Mouse (Mus musculus): ENCODE measurements at regions not wholly inside any gene's neighbourhood (a gene's known extent, or its start where the extent isn't known, plus 50 kb on each side); places are given as distances from the start of the nearest gene placed in this dataset.
"Not testable (repeated sequence)": the region's sequence is repeated elsewhere in the genome, so short reads cannot be mapped to it uniquely, and the experiment has no call there.

GRCm38 (mm10) chr15:32749971-32750370, 505.4 kb downstream of the Sema5a start:
- H3K27ac ChIP-seq (ENCODE audit: insufficient read depth, low read length) = no peak overlapping the region
- H3K36me3 ChIP-seq (ENCODE audit: control insufficient read depth, insufficient read depth, low read length, poor library complexity, severe bottlenecking) = no peaks in the 10 kb centered on the region
- no peak overlapping the region for H3K9ac ChIP-seq (ENCODE audit: low read depth, poor library complexity, severe bottlenecking)
- H3K27me3 ChIP-seq (ENCODE audit: control insufficient read depth, insufficient read depth, low read length, poor library complexity, severe bottlenecking) = no peaks in the 10 kb centered on the region
- TF ChIP-seq CTCF (IDR thresholded peaks at IDR 0.05; ENCODE audit: low read depth, low read length) (no peak), POLR2A (IDR thresholded peaks at IDR 0.05; ENCODE audit: insufficient read depth, low read length) (no peak), EP300 (IDR thresholded peaks at IDR 0.05; ENCODE audit: insufficient read depth, low read depth, low read length) (no peak)
- no peaks in the 10 kb centered on the region for H3K4me1 ChIP-seq (ENCODE audit: control insufficient read depth, insufficient read depth, low read length)
- H3K9me3 ChIP-seq (replicated peaks; ENCODE audit: control insufficient read depth, insufficient read depth, low read length, poor library complexity, severe bottlenecking) = no peaks in the 10 kb centered on the region
- no peak overlapping the region for H3K4me3 ChIP-seq (ENCODE audit: low read depth, low read length)

GRCm38 (mm10) chr15:32751991-32752390, 507.4 kb downstream of the Sema5a start:
- Histone ChIP-seq H3K27me3 (ENCODE audit: control insufficient read depth, insufficient read depth, low read length, poor library complexity, severe bottlenecking) (no peaks in the 10 kb centered on the region), H3K9ac (ENCODE audit: low read depth, poor library complexity, severe bottlenecking) (no peak overlapping the region), H3K9me3 (replicated peaks; ENCODE audit: control insufficient read depth, insufficient read depth, low read length, poor library complexity, severe bottlenecking) (no peaks in the 10 kb centered on the region), H3K27ac (ENCODE audit: insufficient read depth, low read length) (no peak overlapping the region), H3K4me1 (ENCODE audit: control insufficient read depth, insufficient read depth, low read length) (no peaks in the 10 kb centered on the region), H3K4me3 (ENCODE audit: low read depth, low read length) (no peak overlapping the region), H3K36me3 (ENCODE audit: control insufficient read depth, insufficient read depth, low read length, poor library complexity, severe bottlenecking) (no peaks in the 10 kb centered on the region)
- no peak for TF ChIP-seq POLR2A (IDR thresholded peaks at IDR 0.05; ENCODE audit: insufficient read depth, low read length)
- no peak for TF ChIP-seq CTCF (IDR thresholded peaks at IDR 0.05; ENCODE audit: low read depth, low read length)
- no peak for TF ChIP-seq EP300 (IDR thresholded peaks at IDR 0.05; ENCODE audit: insufficient read depth, low read depth, low read length)

- Histone ChIP-seq H3K4me3 (ENCODE audit: low read depth, low read length) (no peak overlapping the region), H3K4me1 (ENCODE audit: control insufficient read depth, insufficient read depth, low read length) (no peaks in the 10 kb centered on the region), H3K27ac (ENCODE audit: insufficient read depth, low read length) (no peak overlapping the region), H3K9me3 (replicated peaks; ENCODE audit: control insufficient read depth, insufficient read depth, low read length, poor library complexity, severe bottlenecking) (no peaks in the 10 kb centered on the region), H3K27me3 (ENCODE audit: control insufficient read depth, insufficient read depth, low read length, poor library complexity, severe bottlenecking) (no peaks in the 10 kb centered on the region), H3K36me3 (ENCODE audit: control insufficient read depth, insufficient read depth, low read length, poor library complexity, severe bottlenecking) (no peaks in the 10 kb centered on the region), H3K9ac (ENCODE audit: low read depth, poor library complexity, severe bottlenecking) (no peak overlapping the region)
- no peak for TF ChIP-seq POLR2A (IDR thresholded peaks at IDR 0.05; ENCODE audit: insufficient read depth, low read length)
- no peak for TF ChIP-seq CTCF (IDR thresholded peaks at IDR 0.05; ENCODE audit: low read depth, low read length)
- no peak for TF ChIP-seq EP300 (IDR thresholded peaks at IDR 0.05; ENCODE audit: insufficient read depth, low read depth, low read length)
Measured at GRCm38 (mm10) chr15:32760141-32760540, 515.5 kb downstream of the Sema5a start.

GRCm38 (mm10) chr15:32766011-32766701, 521.5 kb downstream of the Sema5a start:
- Histone ChIP-seq H3K4me1 (ENCODE audit: control insufficient read depth, insufficient read depth, low read length) (no peaks in the 10 kb centered on the region), H3K36me3 (ENCODE audit: control insufficient read depth, insufficient read depth, low read length, poor library complexity, severe bottlenecking) (no peaks in the 10 kb centered on the region), H3K9me3 (replicated peaks; ENCODE audit: control insufficient read depth, insufficient read depth, low read length, poor library complexity, severe bottlenecking) (no peaks in the 10 kb centered on the region), H3K9ac (ENCODE audit: low read depth, poor library complexity, severe bottlenecking) (no peak overlapping the region), H3K4me3 (ENCODE audit: low read depth, low read length) (no peak overlapping the region), H3K27me3 (ENCODE audit: control insufficient read depth, insufficient read depth, low read length, poor library complexity, severe bottlenecking) (no peaks in the 10 kb centered on the region), H3K27ac (ENCODE audit: insufficient read depth, low read length) (no peak overlapping the region)
- TF ChIP-seq CTCF (IDR thresholded peaks at IDR 0.05; ENCODE audit: low read depth, low read length) = peak; percentile 31
- TF ChIP-seq POLR2A (IDR thresholded peaks at IDR 0.05; ENCODE audit: insufficient read depth, low read length) = no peak

GRCm38 (mm10) chr15:32766746-32767471, 522.3 kb downstream of the Sema5a start:
- Histone ChIP-seq H3K4me1 (ENCODE audit: control insufficient read depth, insufficient read depth, low read length) (no peaks in the 10 kb centered on the region), H3K36me3 (ENCODE audit: control insufficient read depth, insufficient read depth, low read length, poor library complexity, severe bottlenecking) (no peaks in the 10 kb centered on the region), H3K9me3 (replicated peaks; ENCODE audit: control insufficient read depth, insufficient read depth, low read length, poor library complexity, severe bottlenecking) (no peaks in the 10 kb centered on the region), H3K9ac (ENCODE audit: low read depth, poor library complexity, severe bottlenecking) (no peak overlapping the region), H3K4me3 (ENCODE audit: low read depth, low read length) (no peak overlapping the region), H3K27me3 (ENCODE audit: control insufficient read depth, insufficient read depth, low read length, poor library complexity, severe bottlenecking) (no peaks in the 10 kb centered on the region), H3K27ac (ENCODE audit: insufficient read depth, low read length) (no peak overlapping the region)
- TF ChIP-seq CTCF (IDR thresholded peaks at IDR 0.05; ENCODE audit: low read depth, low read length) (no peak), POLR2A (IDR thresholded peaks at IDR 0.05; ENCODE audit: insufficient read depth, low read length) (no peak)

GRCm38 (mm10) chr15:32778226-32778598, 533.6 kb downstream of the Sema5a start:
- not testable (repeated sequence) for H3K27ac ChIP-seq (ENCODE audit: insufficient read depth, low read length); H3K4me1 ChIP-seq (ENCODE audit: control insufficient read depth, insufficient read depth, low read length); H3K9ac ChIP-seq (ENCODE audit: low read depth, poor library complexity, severe bottlenecking); H3K4me3 ChIP-seq (ENCODE audit: low read depth, low read length); H3K27me3 ChIP-seq (ENCODE audit: control insufficient read depth, insufficient read depth, low read length, poor library complexity, severe bottlenecking); H3K36me3 ChIP-seq (ENCODE audit: control insufficient read depth, insufficient read depth, low read length, poor library complexity, severe bottlenecking); H3K9me3 ChIP-seq (replicated peaks; ENCODE audit: control insufficient read depth, insufficient read depth, low read length, poor library complexity, severe bottlenecking)

- not testable (repeated sequence) for H3K27me3 ChIP-seq (ENCODE audit: control insufficient read depth, insufficient read depth, low read length, poor library complexity, severe bottlenecking); H3K9me3 ChIP-seq (replicated peaks; ENCODE audit: control insufficient read depth, insufficient read depth, low read length, poor library complexity, severe bottlenecking); H3K36me3 ChIP-seq (ENCODE audit: control insufficient read depth, insufficient read depth, low read length, poor library complexity, severe bottlenecking); H3K4me1 ChIP-seq (ENCODE audit: control insufficient read depth, insufficient read depth, low read length); H3K27ac ChIP-seq (ENCODE audit: insufficient read depth, low read length)
- Histone ChIP-seq H3K9ac (ENCODE audit: low read depth, poor library complexity, severe bottlenecking) (peak overlapping the region; percentile 51), H3K4me3 (ENCODE audit: low read depth, low read length) (peak overlapping the region; percentile 77)
Measured at GRCm38 (mm10) chr15:32778599-32779273, 534.1 kb downstream of the Sema5a start.

GRCm38 (mm10) chr15:32779274-32779615, 534.6 kb downstream of the Sema5a start:
- not testable (repeated sequence) for H3K4me1 ChIP-seq (ENCODE audit: control insufficient read depth, insufficient read depth, low read length); H3K27ac ChIP-seq (ENCODE audit: insufficient read depth, low read length); H3K36me3 ChIP-seq (ENCODE audit: control insufficient read depth, insufficient read depth, low read length, poor library complexity, severe bottlenecking); H3K27me3 ChIP-seq (ENCODE audit: control insufficient read depth, insufficient read depth, low read length, poor library complexity, severe bottlenecking); H3K9me3 ChIP-seq (replicated peaks; ENCODE audit: control insufficient read depth, insufficient read depth, low read length, poor library complexity, severe bottlenecking)
- Histone ChIP-seq H3K4me3 (ENCODE audit: low read depth, low read length) (peak overlapping the region; percentile 77), H3K9ac (ENCODE audit: low read depth, poor library complexity, severe bottlenecking) (peak overlapping the region; percentile 51)
